Mouse (Mus musculus) kidney, adult 2 months (tissue): Measurements from ENCODE around the gene Rims1. TPM values are rescaled to one million over a fixed set of nuclear protein-coding genes. Genes with fewer than 3 reads are reported as not detected.
A peak's percentile ranks its signal among the peaks of the same experiment; 100 is the strongest.

Source experiments
- DNase-seq: peaks from one replicate; pipeline ENCODE4 v3.0.0; 2021
- H3K27ac ChIP-seq: fragments of 200-500 bp; 2 replicates; pipeline ENCODE4 v1.5.1; 2012; ENCODE audit warnings: low read depth, low read length, control low read depth, inconsistent platforms; ENCODE audit not compliant: insufficient read depth
- H3K27me3 ChIP-seq: fragments of 200-500 bp; replicated peaks from 2 replicates; pipeline ENCODE4 v1.6.1; 2012; ENCODE audit warnings: mild to moderate bottlenecking, moderate library complexity, low read length, inconsistent platforms; ENCODE audit not compliant: control insufficient read depth, insufficient read depth
- H3K36me3 ChIP-seq: fragments of 200-500 bp; 2 replicates; pipeline ENCODE4 v1.6.1; 2012; ENCODE audit warnings: mild to moderate bottlenecking, moderate library complexity, low read length, inconsistent platforms; ENCODE audit not compliant: control insufficient read depth, insufficient read depth
- H3K4me1 ChIP-seq: fragments of 200-500 bp; 2 replicates; pipeline ENCODE4 v1.6.1; 2011; ENCODE audit warnings: low read length; ENCODE audit not compliant: control insufficient read depth, insufficient read depth
- H3K4me3 ChIP-seq: fragments of 200-500 bp; 2 replicates; pipeline ENCODE4 v1.5.1; 2011; ENCODE audit warnings: mild to moderate bottlenecking, low read depth, low read length, control low read depth; ENCODE audit not compliant: insufficient read depth
- CTCF ChIP-seq: fragments of 200-500 bp; conservative IDR thresholded peaks from 2 replicates; pipeline ENCODE4 v1.5.1; 2011; ENCODE audit warnings: low read depth, mild to moderate bottlenecking, control low read depth, low read length, moderate library complexity, mixed read lengths; ENCODE audit not compliant: insufficient read depth, insufficient read length
- POLR2A ChIP-seq: fragments of 200-500 bp; IDR thresholded peaks from one replicate; pipeline ENCODE4 v1.6.1; 2011; ENCODE audit warnings: low read depth, low read length, control low read depth
- whole genome bisulfite sequencing: fragments of 180-500 bp; shearing (Covaris S2); methylation state at CpG from one replicate; pipeline ENCODE4 v1.1.7; 2018; 5-methylcytosine and 5-hydroxymethylcytosine counted together
- polyA plus RNA-seq: library from polyadenylated mRNA; depleted of rRNA; stranded (reverse); fragments of >200 nt; gene quantifications from 2 replicates; pipeline ENCODE4 v1.2.3, GENCODE M21; 2012

Gene Rims1
- polyA plus RNA-seq, 1 experiment = 0.02 TPM

GRCm38 (mm10) chr1:22694514-22694913, 111.3 kb downstream of the Rims1 start:
- DNase-seq = no peak
- WGBS = 66% methylated on average over 2 of the region's 2 CpGs
- Histone ChIP-seq H3K27ac (no peak overlapping the region), H3K4me1 (no peaks in the 10 kb centered on the region), H3K36me3 (no peaks in the 10 kb centered on the region), H3K27me3 (no peaks in the 10 kb centered on the region), H3K4me3 (no peak overlapping the region)
- TF ChIP-seq POLR2A (no peak), CTCF (no peak)

- Histone ChIP-seq H3K27ac (no peak overlapping the region), H3K27me3 (no peaks in the 10 kb centered on the region), H3K4me1 (no peaks in the 10 kb centered on the region), H3K36me3 (no peaks in the 10 kb centered on the region), H3K4me3 (no peak overlapping the region)
- DNase-seq = no peak
- TF ChIP-seq POLR2A = no peak
- TF ChIP-seq CTCF = no peak
- WGBS = 85% methylated on average over 4 of the region's 4 CpGs
Measured at GRCm38 (mm10) chr1:22683455-22683854, 122.3 kb downstream of the Rims1 start.

- Histone ChIP-seq H3K4me3 (no peak overlapping the region), H3K4me1 (no peaks in the 10 kb centered on the region), H3K36me3 (no peaks in the 10 kb centered on the region), H3K27me3 (no peaks in the 10 kb centered on the region), H3K27ac (no peak overlapping the region)
- TF ChIP-seq POLR2A (no peak), CTCF (no peak)
- DNase-seq = no peak
- 84% methylated on average over 6 of the region's 6 CpGs for WGBS
Measured at GRCm38 (mm10) chr1:22664196-22664595, 141.6 kb downstream of the Rims1 start.

DNA sequence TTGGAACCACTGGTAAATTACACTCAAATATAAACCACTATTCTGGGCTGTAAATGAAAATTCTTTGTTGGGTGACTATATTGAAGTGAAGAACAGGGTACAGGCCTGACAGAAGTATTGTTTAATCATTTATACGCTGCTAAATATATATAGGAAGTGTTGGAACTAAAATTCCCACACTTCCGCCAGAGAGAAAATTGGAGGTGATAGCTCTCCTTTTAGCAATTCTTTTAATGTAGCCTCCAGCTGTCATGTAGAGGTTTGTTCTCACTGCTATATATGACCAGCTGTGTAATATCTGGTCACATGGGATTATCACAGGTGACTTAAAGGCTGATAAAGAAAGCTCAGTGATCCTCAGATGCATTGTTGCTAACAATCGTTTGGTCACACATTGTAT, 144.0 kb downstream of the Rims1 start:
- H3K36me3 ChIP-seq = no peaks in the 10 kb centered on the region
- no peak for TF ChIP-seq CTCF
- WGBS = 90% methylated on average over 3 of the region's 3 CpGs
- DNase-seq = no peak
- no peak overlapping the region for H3K27ac ChIP-seq
- H3K27me3 ChIP-seq = no peaks in the 10 kb centered on the region
- no peak overlapping the region for H3K4me3 ChIP-seq
- H3K4me1 ChIP-seq = no peaks in the 10 kb centered on the region

DNA sequence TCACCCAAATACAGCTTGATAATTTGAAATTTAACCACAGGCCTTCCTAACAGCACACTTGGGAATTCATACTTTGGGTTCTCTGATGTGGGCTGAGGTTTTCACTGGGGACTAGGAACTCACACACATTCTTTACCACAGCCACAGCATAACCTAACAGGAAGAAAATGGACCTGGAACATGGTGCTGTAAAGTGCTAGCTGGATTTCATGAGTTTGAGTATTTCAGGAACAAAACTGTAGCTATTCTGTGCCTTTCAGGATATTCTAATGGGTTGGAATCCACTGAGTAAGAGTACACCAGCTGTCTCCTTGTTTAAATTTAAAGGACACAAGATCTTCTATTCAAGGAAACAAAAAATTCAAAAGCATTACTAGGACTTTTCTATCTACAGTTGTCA, 149.8 kb downstream of the Rims1 start:
- DNase-seq = no peak
- Histone ChIP-seq H3K36me3 (no peaks in the 10 kb centered on the region), H3K4me1 (no peaks in the 10 kb centered on the region), H3K4me3 (no peak overlapping the region), H3K27me3 (no peaks in the 10 kb centered on the region), H3K27ac (no peak overlapping the region)
- TF ChIP-seq CTCF (no peak), POLR2A (no peak)

DNA sequence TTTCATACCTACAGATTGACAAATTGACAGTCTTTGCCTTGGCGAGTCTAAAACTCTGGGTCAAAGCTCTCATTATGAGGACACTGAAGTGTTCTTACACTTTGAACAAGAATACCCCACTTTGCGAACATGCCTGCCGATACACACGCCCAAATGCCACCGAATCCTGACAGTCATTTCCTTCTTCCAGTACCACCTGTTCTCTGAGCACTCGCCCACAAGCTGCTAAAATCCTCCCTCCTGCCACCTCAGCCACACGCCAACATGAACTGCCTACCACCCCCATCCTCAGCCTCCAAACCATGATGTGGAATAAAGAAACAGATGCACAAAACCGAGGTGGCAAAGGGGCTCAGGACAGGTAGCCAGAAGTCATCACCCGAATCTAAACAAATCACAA, 150.9 kb downstream of the Rims1 start:
- Histone ChIP-seq H3K36me3 (no peaks in the 10 kb centered on the region), H3K4me3 (no peak overlapping the region), H3K27me3 (no peaks in the 10 kb centered on the region), H3K27ac (no peak overlapping the region), H3K4me1 (no peaks in the 10 kb centered on the region)
- WGBS = 87% methylated on average over 9 of the region's 9 CpGs
- DNase-seq = no peak
- TF ChIP-seq CTCF = no peak
- no peak for TF ChIP-seq POLR2A

- H3K36me3 ChIP-seq = no peaks in the 10 kb centered on the region
- no peaks in the 10 kb centered on the region for H3K27me3 ChIP-seq
- no peak for DNase-seq
- no peak overlapping the region for H3K4me3 ChIP-seq
- H3K4me1 ChIP-seq = no peaks in the 10 kb centered on the region
- peak overlapping the region; percentile 45; the same call in 1 of the 2 replicates for H3K27ac ChIP-seq
- TF ChIP-seq POLR2A (no peak), CTCF (no peak)
- 71% methylated on average over 7 of the region's 7 CpGs for WGBS
Measured at GRCm38 (mm10) chr1:22650588-22650987, 155.2 kb downstream of the Rims1 start.

DNA sequence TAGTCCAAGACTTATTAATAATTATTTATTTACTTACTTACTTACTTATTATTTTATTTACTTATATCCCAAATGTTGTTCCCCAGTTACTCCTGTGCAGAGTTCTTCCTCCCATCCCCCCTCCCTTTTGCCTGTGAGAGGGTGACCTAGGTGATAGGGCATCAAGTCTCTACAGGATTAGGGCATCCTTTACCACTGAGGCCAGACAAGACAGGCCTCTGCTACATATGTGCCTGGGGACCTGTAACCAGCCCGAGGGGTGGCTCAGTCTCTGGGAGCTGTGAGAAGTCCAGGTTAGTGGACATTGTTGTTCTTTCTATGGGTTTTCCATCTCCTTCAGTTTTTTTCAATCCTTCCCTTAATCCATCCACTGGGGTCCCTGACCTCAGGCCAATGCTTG, 156.4 kb downstream of the Rims1 start:
- no peak overlapping the region for H3K4me3 ChIP-seq
- DNase-seq = no peak
- H3K4me1 ChIP-seq = no peaks in the 10 kb centered on the region
- H3K27me3 ChIP-seq = no peaks in the 10 kb centered on the region
- TF ChIP-seq POLR2A (no peak), CTCF (no peak)
- H3K27ac ChIP-seq = no peak overlapping the region
- H3K36me3 ChIP-seq = no peaks in the 10 kb centered on the region
- 81% methylated on average over 1 of the region's 1 CpGs for WGBS
